Mouse (Mus musculus) thymus, adult 2 months (tissue): Measurements from ENCODE around the gene Piwil4.

Experiments
- CTCF ChIP-seq: fragments of 200-500 bp; IDR thresholded peaks from 2 replicates; pipeline ENCODE4 v1.5.1; 2012; ENCODE audit warnings: mild to moderate bottlenecking, control low read depth, low read length, moderate library complexity, borderline replicate concordance; ENCODE audit not compliant: control insufficient read depth, poor library complexity, insufficient read depth; ENCODE audit errors: extremely low read depth
- POLR2A ChIP-seq: fragments of 200-500 bp; IDR thresholded peaks from 2 replicates; pipeline ENCODE4 v1.6.1; 2012; ENCODE audit warnings: mild to moderate bottlenecking, low read length, control low read depth, moderate library complexity; ENCODE audit not compliant: control insufficient read depth, poor library complexity, insufficient read depth; ENCODE audit errors: extremely low read depth

DNA sequence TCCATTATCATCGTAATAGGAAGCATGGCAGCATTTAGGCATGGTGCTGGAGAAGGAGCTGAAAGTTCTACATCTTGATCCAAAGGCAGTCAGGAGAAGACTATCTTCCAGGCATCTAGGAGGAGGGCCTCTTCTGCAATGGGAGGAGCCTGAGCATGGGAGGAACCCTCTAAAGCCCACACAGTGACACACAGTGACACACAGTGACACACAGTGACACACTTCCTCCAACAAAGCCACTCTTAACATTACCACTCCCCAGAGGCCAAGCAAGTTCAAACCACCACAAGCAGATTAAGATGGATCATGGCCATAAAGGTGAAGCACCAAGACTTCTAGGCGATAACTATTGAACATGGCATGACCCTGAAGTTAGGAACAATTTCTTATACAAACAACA is 31.5 kb upstream of the Piwil4 start:
- TF ChIP-seq CTCF = no peak
- no peak for TF ChIP-seq POLR2A
